Mouse (Mus musculus) midbrain, embryonic 15.5 days (tissue): ENCODE measurements around the gene Zkscan2. TPM values are rescaled to one million over a fixed set of nuclear protein-coding genes. Genes with fewer than 3 reads are reported as not detected.

Experiments
- ATAC-seq: fragments of 200-750 bp; cut with Nextera tagmentation; replicated peaks from 2 replicates; pipeline ENCODE4 v1.8.0; 2017; ENCODE audit warnings: moderate TSS enrichment
- H3K27ac ChIP-seq: fragments of 300-500 bp; sonication (generic); 2 replicates; pipeline ENCODE4 v1.5.1; 2015; ENCODE audit warnings: mild to moderate bottlenecking, inconsistent platforms
- H3K27me3 ChIP-seq: fragments of 300-500 bp; sonication (generic); replicated peaks from 2 replicates; pipeline ENCODE4 v1.6.1; 2015; ENCODE audit warnings: inconsistent platforms
- H3K36me3 ChIP-seq: fragments of 300-500 bp; sonication (generic); replicated peaks from 2 replicates; pipeline ENCODE4 v1.6.1; 2015; ENCODE audit warnings: inconsistent platforms
- H3K4me1 ChIP-seq: fragments of 300-500 bp; sonication (generic); 2 replicates; pipeline ENCODE4 v1.6.1; 2015; ENCODE audit warnings: inconsistent platforms
- H3K4me2 ChIP-seq: fragments of 300-500 bp; sonication (generic); 2 replicates; pipeline ENCODE4 v1.6.1; 2015; ENCODE audit warnings: inconsistent platforms, mild to moderate bottlenecking, moderate library complexity
- H3K4me3 ChIP-seq: fragments of 300-500 bp; sonication (generic); 2 replicates; pipeline ENCODE4 v1.5.1; 2015; ENCODE audit warnings: mild to moderate bottlenecking, inconsistent platforms
- H3K9ac ChIP-seq: fragments of 300-500 bp; sonication (generic); 2 replicates; pipeline ENCODE4 v1.6.1; 2015; ENCODE audit warnings: mild to moderate bottlenecking, inconsistent platforms
- H3K9me3 ChIP-seq: fragments of 300-500 bp; sonication (generic); 2 replicates; pipeline ENCODE4 v1.6.1; 2016; ENCODE audit warnings: inconsistent platforms
- WGBS: fragments of 180-500 bp; shearing (Covaris S2); methylation state at CpG from one replicate; pipeline ENCODE4 v1.1.7; 2015; ENCODE audit warnings: mixed read lengths; 5-methylcytosine and 5-hydroxymethylcytosine counted together
- polyA plus RNA-seq: library from polyadenylated mRNA; unstranded; fragments of >200 nt; fragmentation: Nextera tagmentation; extraction: Ambion mirVana; gene quantifications from 2 replicates; pipeline ENCODE4 v1.2.1, GENCODE M21; 2015

The Zkscan2 gene
- 14.5 and 16.2 TPM in 2 replicates for polyA plus RNA-seq

DNA sequence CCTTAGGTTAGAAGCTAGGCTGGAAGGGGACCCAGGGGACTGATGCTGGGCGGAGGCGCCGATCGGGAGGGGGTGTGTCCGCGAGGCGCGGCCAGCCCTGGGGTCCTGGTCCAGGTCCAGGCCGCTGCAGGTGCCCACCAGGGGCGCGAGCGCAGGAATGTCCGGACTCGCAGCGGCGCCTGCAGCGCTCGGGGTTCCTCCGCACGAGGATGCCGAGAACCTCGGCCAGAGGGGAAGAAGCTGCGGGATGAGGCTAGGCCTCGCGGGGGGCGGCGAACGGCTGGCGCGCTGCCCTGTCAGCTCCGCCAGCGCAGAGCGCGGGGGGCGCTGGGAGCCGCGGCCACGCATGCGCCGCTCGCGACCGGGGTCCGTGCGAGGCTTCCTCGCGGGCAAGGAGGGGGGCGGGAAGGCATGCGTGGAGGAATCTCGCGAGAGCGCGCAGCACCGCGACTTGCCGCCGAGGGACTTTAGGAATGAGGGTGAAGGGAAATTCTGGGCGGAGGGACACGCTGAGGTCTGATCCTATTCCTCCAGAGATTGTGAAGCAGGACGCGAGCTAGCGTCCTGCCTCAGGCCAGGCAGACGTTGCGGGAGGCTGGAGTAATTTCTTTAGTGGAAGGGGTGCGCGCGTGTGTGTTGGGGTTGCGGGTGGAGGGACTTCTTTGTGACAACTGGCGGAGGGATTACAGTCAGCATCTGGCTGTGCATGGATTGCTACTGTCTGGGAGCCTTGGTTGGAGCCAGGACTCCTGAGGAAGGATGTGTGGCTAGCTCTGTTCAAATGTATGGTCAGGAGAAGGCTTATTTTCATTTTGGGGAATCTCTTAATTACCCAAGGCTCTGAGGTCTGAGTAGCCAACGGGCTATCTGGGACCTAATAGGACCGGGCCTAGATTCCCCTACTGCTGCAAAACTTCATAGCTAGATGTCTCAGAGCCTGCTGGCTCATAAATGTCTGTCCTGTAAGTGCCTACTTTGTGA is at the start of gene Zkscan2:
TSS of gene Zkscan2 (minus strand) at position 211 of the 981 bp plus-strand sequence.
- Histone ChIP-seq H3K36me3 (peaks cover 9% of the 10 kb centered on the region; the same call in 1 of the 2 replicates), H3K4me1 (peaks cover 30% of the 10 kb centered on the region), H3K4me2 (peak within 1 kb of the TSS; percentile 80), H3K4me3 (peak within 1 kb of the TSS; percentile 81), H3K27ac (peak within 1 kb of the TSS; percentile 97), H3K27me3 (no peaks in the 10 kb centered on the region), H3K9ac (peak within 1 kb of the TSS; percentile 94), H3K9me3 (no peaks in the 10 kb centered on the region)
- WGBS, result 1% methylated on average over 69 of the region's 71 CpGs
- ATAC-seq, result peak; percentile 97

GRCm38 (mm10) chr7:123529190-123529589 is 28.9 kb upstream of the Zkscan2 start:
- Histone ChIP-seq H3K4me1 (peaks cover 8% of the 10 kb centered on the region), H3K4me2 (no peak overlapping the region), H3K9me3 (no peaks in the 10 kb centered on the region), H3K36me3 (no peaks in the 10 kb centered on the region), H3K4me3 (no peak overlapping the region), H3K27ac (no peak overlapping the region), H3K27me3 (no peaks in the 10 kb centered on the region), H3K9ac (no peak overlapping the region)
- WGBS, result 81% methylated on average over 3 of the region's 3 CpGs
- no peak for ATAC-seq

GRCm38 (mm10) chr7:123525761-123526160 is 25.5 kb upstream of the Zkscan2 start:
- Histone ChIP-seq H3K9me3 (no peaks in the 10 kb centered on the region), H3K4me3 (no peak overlapping the region), H3K27ac (no peak overlapping the region), H3K36me3 (no peaks in the 10 kb centered on the region), H3K27me3 (no peaks in the 10 kb centered on the region), H3K4me1 (peaks cover 8% of the 10 kb centered on the region), H3K4me2 (no peak overlapping the region), H3K9ac (no peak overlapping the region)
- ATAC-seq, result no peak
- WGBS, result 73% methylated on average over 10 of the region's 10 CpGs

DNA sequence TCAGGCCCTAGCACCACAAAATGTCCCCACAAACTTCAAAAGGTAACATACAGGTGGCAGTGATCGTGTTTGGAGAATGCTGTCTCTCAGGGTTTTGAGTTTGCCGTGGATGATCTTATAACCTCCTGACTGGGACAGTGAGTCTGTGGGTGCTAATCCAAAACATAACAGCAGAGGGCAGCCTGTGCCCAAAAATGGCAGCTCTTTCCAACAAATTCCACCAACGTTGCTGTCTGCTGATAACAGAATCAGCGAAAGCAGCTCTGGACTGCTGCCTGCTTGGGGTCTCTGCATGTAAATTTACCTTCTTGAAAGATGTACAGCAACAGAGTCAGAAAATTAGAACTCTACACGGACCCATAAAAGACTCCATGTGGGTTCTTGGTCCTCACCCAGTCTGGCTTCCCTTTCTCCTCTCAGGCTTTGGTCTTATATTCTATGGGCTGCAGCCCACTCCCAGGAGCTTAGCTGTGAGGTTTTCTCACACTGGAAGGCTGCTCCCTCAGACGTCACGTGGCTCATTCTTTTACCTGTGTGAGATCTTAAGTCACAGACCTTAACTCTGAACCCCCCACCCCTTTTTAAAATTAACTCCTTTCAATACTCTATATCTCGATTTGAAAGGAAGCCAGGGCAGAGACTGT is 24.1 kb upstream of the Zkscan2 start:
- no peaks in the 10 kb centered on the region for H3K27me3 ChIP-seq
- WGBS, result 21% methylated on average over 8 of the region's 8 CpGs
- peaks cover 8% of the 10 kb centered on the region for H3K4me1 ChIP-seq
- no peak overlapping the region for H3K9ac ChIP-seq
- no peak overlapping the region for H3K4me3 ChIP-seq
- H3K27ac ChIP-seq, result 0 out of 2 replicates have a peak overlapping the region, but pooled peaks have one; percentile 46
- H3K4me2 ChIP-seq, result peak overlapping the region; percentile 7; the same call in 1 of the 2 replicates
- no peaks in the 10 kb centered on the region for H3K36me3 ChIP-seq
- H3K9me3 ChIP-seq, result no peaks in the 10 kb centered on the region
- ATAC-seq, result peak; percentile 63

DNA sequence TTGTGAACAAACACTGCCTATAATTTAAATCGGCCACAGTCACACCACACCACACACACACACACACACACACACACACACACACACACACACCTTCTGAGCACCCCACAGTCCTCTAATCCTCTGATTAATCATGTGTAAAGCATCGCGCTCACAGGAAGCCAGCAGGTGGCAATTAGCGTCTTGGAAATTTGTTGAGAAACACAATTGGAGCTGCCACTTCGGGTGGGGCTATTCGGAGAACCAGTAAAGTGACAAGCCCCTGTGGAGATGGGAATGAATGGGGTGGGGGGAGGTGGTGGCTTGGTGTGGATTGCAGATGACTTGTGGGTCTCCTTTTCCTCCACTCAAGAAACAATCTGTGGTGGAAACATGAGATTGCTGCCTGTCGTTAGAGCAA is 7.7 kb upstream of the Zkscan2 start:
- Histone ChIP-seq H3K9ac (no peak overlapping the region), H3K27me3 (no peaks in the 10 kb centered on the region), H3K27ac (no peak overlapping the region), H3K4me2 (no peak overlapping the region), H3K4me1 (no peaks in the 10 kb centered on the region), H3K9me3 (no peaks in the 10 kb centered on the region), H3K4me3 (no peak overlapping the region), H3K36me3 (no peaks in the 10 kb centered on the region)
- no peak for ATAC-seq
- 73% methylated on average over 7 of the region's 7 CpGs for WGBS

- ATAC-seq, result no peak
- no peak overlapping the region for H3K4me2 ChIP-seq
- no peak overlapping the region for H3K9ac ChIP-seq
- no peaks in the 10 kb centered on the region for H3K36me3 ChIP-seq
- 39% methylated on average over 1 of the region's 1 CpGs for WGBS
- no peaks in the 10 kb centered on the region for H3K9me3 ChIP-seq
- H3K27me3 ChIP-seq, result no peaks in the 10 kb centered on the region
- peaks cover 26% of the 10 kb centered on the region for H3K4me1 ChIP-seq
- no peak overlapping the region for H3K27ac ChIP-seq
- no peak overlapping the region for H3K4me3 ChIP-seq
Observed at GRCm38 (mm10) chr7:123503358-123503757, 3.1 kb upstream of the Zkscan2 start.

DNA sequence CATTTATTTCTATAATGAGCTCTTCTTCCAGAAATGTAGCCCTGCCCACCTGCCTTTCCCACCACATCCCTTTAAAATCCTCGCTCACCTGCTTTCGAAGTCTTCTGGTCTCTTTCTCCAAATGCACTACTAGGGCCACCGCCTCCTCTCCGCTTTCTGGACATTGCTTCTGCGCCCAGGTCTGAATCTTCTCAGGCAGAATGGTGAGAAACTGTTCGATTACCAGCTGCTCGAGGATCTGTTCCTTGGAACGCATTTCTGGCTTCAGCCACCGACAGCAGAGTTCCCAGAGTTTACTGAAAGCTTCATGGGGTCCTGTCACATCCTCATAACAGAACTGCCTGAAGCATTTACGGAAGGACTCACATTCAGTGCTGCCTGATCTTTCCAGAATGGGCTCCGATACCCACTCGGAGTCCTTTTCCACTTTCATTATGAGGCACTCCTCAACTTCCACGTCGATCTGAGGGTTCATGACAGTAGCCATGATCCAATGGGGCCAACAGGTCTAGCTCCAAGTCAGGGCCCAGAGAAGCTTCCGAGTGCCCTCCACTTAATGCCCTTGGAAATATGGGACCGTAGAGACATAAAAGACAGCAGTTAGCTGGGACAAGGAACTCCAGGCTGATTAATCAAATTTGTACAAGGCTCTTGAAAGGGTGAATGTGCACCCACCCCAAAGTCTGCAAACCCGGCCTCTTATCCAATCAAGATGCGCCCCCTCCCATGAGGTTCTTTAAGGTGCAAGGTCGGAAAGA is 589 bp downstream of the Zkscan2 start:
- peak; percentile 30 for ATAC-seq
- Histone ChIP-seq H3K27ac (peak overlapping the region; percentile 97), H3K4me1 (peaks cover 30% of the 10 kb centered on the region), H3K9ac (peak overlapping the region; percentile 94), H3K27me3 (no peaks in the 10 kb centered on the region), H3K36me3 (peaks cover 12% of the 10 kb centered on the region), H3K9me3 (no peaks in the 10 kb centered on the region), H3K4me2 (peak overlapping the region; percentile 80), H3K4me3 (peak overlapping the region; percentile 81)
- 37% methylated on average over 19 of the region's 19 CpGs for WGBS

GRCm38 (mm10) chr7:123487703-123488102 is 12.5 kb downstream of the Zkscan2 start:
- Histone ChIP-seq H3K9me3 (no peaks in the 10 kb centered on the region), H3K27ac (no peak overlapping the region), H3K4me1 (no peaks in the 10 kb centered on the region), H3K36me3 (peaks cover 34% of the 10 kb centered on the region), H3K4me2 (no peak overlapping the region), H3K4me3 (no peak overlapping the region), H3K9ac (no peak overlapping the region), H3K27me3 (no peaks in the 10 kb centered on the region)
- WGBS, result 73% methylated on average over 5 of the region's 5 CpGs
- no peak for ATAC-seq

GRCm38 (mm10) chr7:123467961-123468360 is 32.3 kb downstream of the Zkscan2 start:
- Histone ChIP-seq H3K4me3 (no peak overlapping the region), H3K9me3 (no peaks in the 10 kb centered on the region), H3K4me1 (no peaks in the 10 kb centered on the region), H3K9ac (no peak overlapping the region), H3K27me3 (no peaks in the 10 kb centered on the region), H3K27ac (no peak overlapping the region), H3K36me3 (no peaks in the 10 kb centered on the region), H3K4me2 (no peak overlapping the region)
- 97% methylated on average over 1 of the region's 1 CpGs for WGBS
- ATAC-seq, result no peak

- no peaks in the 10 kb centered on the region for H3K9me3 ChIP-seq
- ATAC-seq, result peak; percentile 81
- 35% methylated on average over 6 of the region's 6 CpGs for WGBS
Observed at GRCm38 (mm10) chr7:123465692-123466387, 34.4 kb downstream of the Zkscan2 start.

GRCm38 (mm10) chr7:123463569-123463968 is 36.7 kb downstream of the Zkscan2 start:
- no peaks in the 10 kb centered on the region for H3K9me3 ChIP-seq
- no peak overlapping the region for H3K9ac ChIP-seq
- 82% methylated on average over 4 of the region's 4 CpGs for WGBS
- no peaks in the 10 kb centered on the region for H3K27me3 ChIP-seq
- H3K4me2 ChIP-seq, result no peak overlapping the region
- no peaks in the 10 kb centered on the region for H3K4me1 ChIP-seq
- no peaks in the 10 kb centered on the region for H3K36me3 ChIP-seq
- H3K4me3 ChIP-seq, result no peak overlapping the region
- ATAC-seq, result no peak
- H3K27ac ChIP-seq, result no peak overlapping the region

More at GRCm38 (mm10) chr7:123465692-123466387, 34.4 kb downstream of the Zkscan2 start:
- no peak overlapping the region for H3K27ac ChIP-seq
- H3K9ac ChIP-seq, result no peak overlapping the region
- no peaks in the 10 kb centered on the region for H3K4me1 ChIP-seq
- no peaks in the 10 kb centered on the region for H3K36me3 ChIP-seq
- no peak overlapping the region for H3K4me2 ChIP-seq
- H3K4me3 ChIP-seq, result no peak overlapping the region
- H3K27me3 ChIP-seq, result no peaks in the 10 kb centered on the region
